Mouse (Mus musculus) limb, embryonic 14.5 days (tissue): ENCODE data around the gene Mmp11. TPM values are rescaled to one million over a fixed set of nuclear protein-coding genes. Genes with fewer than 3 reads are reported as not detected.
"Not testable (repeated sequence)": the region's sequence is repeated elsewhere in the genome, so short reads cannot be mapped to it uniquely, and the experiment has no call there.

Source experiments
- ATAC-seq: fragments of 200-750 bp; cut with Nextera tagmentation; 2 replicates; pipeline ENCODE4 v1.8.0; 2017; ENCODE audit warnings: low read depth, moderate number of reproducible peaks, moderate TSS enrichment; ENCODE audit not compliant: low FRiP score
- DNase-seq: peaks from one replicate; pipeline ENCODE4 v3.0.0-alpha.2; 2015; ENCODE audit warnings: low spot score
- H3K27ac ChIP-seq: fragments of 300-500 bp; sonication (generic); replicated peaks from 2 replicates; pipeline ENCODE4 v1.5.1; 2014; ENCODE audit warnings: low read depth, mild to moderate bottlenecking, low read length, moderate library complexity, mixed read lengths
- H3K27me3 ChIP-seq: fragments of 300-500 bp; sonication (generic); 2 replicates; pipeline ENCODE4 v1.6.1; 2014; ENCODE audit warnings: low read length, mixed read lengths; ENCODE audit not compliant: control insufficient read depth, insufficient read depth
- H3K36me3 ChIP-seq: fragments of 300-500 bp; sonication (generic); 2 replicates; pipeline ENCODE4 v1.6.1; 2014; ENCODE audit warnings: mild to moderate bottlenecking, low read length, moderate library complexity, mixed read lengths; ENCODE audit not compliant: control insufficient read depth, insufficient read depth
- H3K4me1 ChIP-seq: fragments of 300-500 bp; sonication (generic); 2 replicates; pipeline ENCODE4 v1.6.1; 2014; ENCODE audit warnings: antibody characterized with exemption, low read length, mixed read lengths; ENCODE audit not compliant: control insufficient read depth, insufficient read depth
- H3K4me2 ChIP-seq: fragments of 300-500 bp; sonication (generic); replicated peaks from 2 replicates; pipeline ENCODE4 v1.6.1; 2014; ENCODE audit warnings: low read depth, mild to moderate bottlenecking, low read length, moderate library complexity; ENCODE audit not compliant: severe bottlenecking
- H3K4me3 ChIP-seq: fragments of 300-500 bp; sonication (generic); replicated peaks from 2 replicates; pipeline ENCODE4 v1.5.1; 2014; ENCODE audit warnings: low read length
- H3K9ac ChIP-seq: fragments of 300-500 bp; sonication (generic); 2 replicates; pipeline ENCODE4 v1.6.1; 2014; ENCODE audit warnings: mild to moderate bottlenecking, low read depth, low read length, moderate library complexity; ENCODE audit not compliant: severe bottlenecking
- H3K9me3 ChIP-seq: fragments of 300-500 bp; sonication (generic); 2 replicates; pipeline ENCODE4 v1.6.1; 2016; ENCODE audit warnings: low read length; ENCODE audit not compliant: control insufficient read depth
- POLR2A ChIP-seq: fragments of 200-500 bp; IDR thresholded peaks from 2 replicates; pipeline ENCODE4 v1.8.0; 2012; ENCODE audit warnings: inconsistent platforms, mild to moderate bottlenecking, moderate library complexity, borderline replicate concordance; ENCODE audit not compliant: insufficient read depth, insufficient read length; ENCODE audit errors: extremely low read depth
- WGBS: fragments of 180-500 bp; shearing (Covaris S2); extraction: QIAGEN DNeasy Blood & Tissue Kit; methylation state at CpG from one replicate; pipeline ENCODE4 v1.1.7; 2014; 5-methylcytosine and 5-hydroxymethylcytosine counted together
- polyA plus RNA-seq, 2 experiments: library from polyadenylated mRNA; depleted of rRNA in 1 of 2; stranded (reverse) in 1 of 2; unstranded in 1 of 2; fragments of >200 nt; fragmentation: Nextera tagmentation in 1 of 2; extraction: Ambion mirVana in 1 of 2; gene quantifications; 2 replicates each; pipeline versions ENCODE4 v1.2.1 to v1.2.3; 2012 to 2014

Mmp11 gene
- polyA plus RNA-seq, 2 experiments = 213 to 240 TPM

DNA sequence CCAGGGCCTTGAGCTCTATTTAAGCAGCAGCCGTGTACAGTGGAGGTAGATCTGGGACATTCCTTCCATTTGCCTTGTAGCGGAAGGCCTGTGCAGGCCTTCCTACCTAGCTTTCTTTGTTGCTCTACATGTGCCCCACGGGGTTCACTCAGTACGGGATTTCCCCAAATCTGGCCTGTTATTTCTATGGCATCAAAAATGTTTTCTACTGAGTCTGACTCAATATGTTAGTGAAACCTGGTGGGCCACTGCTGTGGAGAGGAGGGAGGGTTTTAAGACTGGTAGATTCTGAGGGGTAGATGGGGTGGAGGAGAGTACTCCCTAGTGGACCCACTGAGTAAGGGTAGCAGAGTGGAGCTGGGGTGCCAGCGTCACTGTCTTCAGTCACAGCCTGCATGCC is 40.6 kb downstream of the Mmp11 start:
- no peak overlapping the region for H3K4me2 ChIP-seq
- H3K36me3 ChIP-seq = peaks cover 45% of the 10 kb centered on the region
- DNase-seq (no peak), ATAC-seq (no peak)
- H3K4me3 ChIP-seq = no peak overlapping the region
- H3K27ac ChIP-seq = no peak overlapping the region
- H3K27me3 ChIP-seq = no peaks in the 10 kb centered on the region
- H3K9me3 ChIP-seq = no peaks in the 10 kb centered on the region
- WGBS = 91% methylated on average over 5 of the region's 5 CpGs
- TF ChIP-seq POLR2A = no peak
- H3K4me1 ChIP-seq = peaks cover 5% of the 10 kb centered on the region; the same call in 1 of the 2 replicates
- no peak overlapping the region for H3K9ac ChIP-seq

DNA sequence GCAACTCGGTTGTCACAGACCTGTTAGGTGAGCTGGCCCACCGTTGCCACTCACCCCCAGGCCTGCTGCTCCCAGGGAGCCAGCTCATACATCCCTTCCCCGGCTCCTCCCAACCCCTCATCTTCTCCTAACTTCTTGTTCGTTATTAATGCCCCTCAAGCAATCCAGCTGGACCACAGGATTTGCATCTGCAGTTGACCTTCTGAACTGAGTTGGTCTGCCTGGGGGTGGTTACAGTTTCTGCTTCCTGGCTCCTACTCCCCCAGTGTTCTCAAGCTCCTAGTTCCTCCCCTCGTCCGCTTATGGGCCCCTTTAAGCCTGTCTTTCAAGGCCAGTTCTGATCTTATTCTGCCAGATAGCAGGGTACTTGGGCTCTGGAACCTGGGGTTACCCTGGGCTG is 41.7 kb downstream of the Mmp11 start:
- 66% methylated on average over 6 of the region's 6 CpGs for WGBS
- H3K36me3 ChIP-seq = peaks cover 40% of the 10 kb centered on the region
- no peak overlapping the region for H3K9ac ChIP-seq
- no peak overlapping the region for H3K4me2 ChIP-seq
- no peak for TF ChIP-seq POLR2A
- no peak for ATAC-seq
- H3K9me3 ChIP-seq = no peaks in the 10 kb centered on the region
- H3K4me3 ChIP-seq = no peak overlapping the region
- no peak overlapping the region for H3K27ac ChIP-seq
- no peaks in the 10 kb centered on the region for H3K27me3 ChIP-seq
- DNase-seq = no peak
- H3K4me1 ChIP-seq = peaks cover 6% of the 10 kb centered on the region

DNA sequence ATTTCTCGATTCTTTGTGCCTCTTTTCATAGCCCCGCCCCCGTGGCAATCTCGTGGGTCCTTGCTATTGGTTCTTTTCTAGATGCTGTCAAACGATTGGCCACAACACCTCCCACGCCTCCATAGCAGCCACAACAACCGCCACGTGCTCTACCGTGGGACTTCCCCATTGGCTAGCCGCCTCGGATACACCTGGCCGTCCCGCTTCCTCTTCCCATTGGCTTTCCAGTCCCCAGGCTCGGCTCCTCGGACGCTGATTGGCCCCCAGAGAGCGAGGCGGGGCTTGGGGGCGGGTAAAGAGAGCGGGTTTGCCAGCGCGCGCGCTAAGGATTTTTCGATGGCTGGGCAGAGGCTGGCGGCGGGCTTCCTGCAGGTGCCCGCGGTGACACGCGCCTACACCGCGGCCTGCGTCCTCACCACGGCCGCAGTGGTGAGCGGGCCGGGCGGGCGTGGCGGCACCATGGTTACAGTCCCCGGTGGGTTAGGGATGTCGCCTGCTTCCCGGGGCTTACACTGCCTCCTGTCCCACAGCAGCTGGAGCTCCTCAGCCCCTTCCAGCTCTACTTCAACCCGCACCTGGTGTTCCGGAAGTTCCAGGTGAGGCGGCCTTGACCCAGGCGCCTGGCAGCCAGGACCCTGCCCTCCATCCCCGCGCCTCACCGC is 43.1 kb downstream of the Mmp11 start, which contains the start of gene Derl3:
Gene Derl3 (plus strand): TSS at position 325 of the 662 bp plus-strand sequence.
- Histone ChIP-seq H3K4me3 (peak within 1 kb of the TSS; percentile 45), H3K9me3 (no peaks in the 10 kb centered on the region), H3K36me3 (peaks cover 37% of the 10 kb centered on the region), H3K27me3 (no peaks in the 10 kb centered on the region), H3K4me2 (peak within 1 kb of the TSS; percentile 92), H3K27ac (no peak within 1 kb of the TSS), H3K4me1 (peaks cover 11% of the 10 kb centered on the region), H3K9ac (peak within 1 kb of the TSS; percentile 52)
- TF ChIP-seq POLR2A = no peak
- WGBS = 2% methylated on average over 42 of the region's 51 CpGs
- ATAC-seq (peak; percentile 99), DNase-seq (peak; percentile 97)

DNA sequence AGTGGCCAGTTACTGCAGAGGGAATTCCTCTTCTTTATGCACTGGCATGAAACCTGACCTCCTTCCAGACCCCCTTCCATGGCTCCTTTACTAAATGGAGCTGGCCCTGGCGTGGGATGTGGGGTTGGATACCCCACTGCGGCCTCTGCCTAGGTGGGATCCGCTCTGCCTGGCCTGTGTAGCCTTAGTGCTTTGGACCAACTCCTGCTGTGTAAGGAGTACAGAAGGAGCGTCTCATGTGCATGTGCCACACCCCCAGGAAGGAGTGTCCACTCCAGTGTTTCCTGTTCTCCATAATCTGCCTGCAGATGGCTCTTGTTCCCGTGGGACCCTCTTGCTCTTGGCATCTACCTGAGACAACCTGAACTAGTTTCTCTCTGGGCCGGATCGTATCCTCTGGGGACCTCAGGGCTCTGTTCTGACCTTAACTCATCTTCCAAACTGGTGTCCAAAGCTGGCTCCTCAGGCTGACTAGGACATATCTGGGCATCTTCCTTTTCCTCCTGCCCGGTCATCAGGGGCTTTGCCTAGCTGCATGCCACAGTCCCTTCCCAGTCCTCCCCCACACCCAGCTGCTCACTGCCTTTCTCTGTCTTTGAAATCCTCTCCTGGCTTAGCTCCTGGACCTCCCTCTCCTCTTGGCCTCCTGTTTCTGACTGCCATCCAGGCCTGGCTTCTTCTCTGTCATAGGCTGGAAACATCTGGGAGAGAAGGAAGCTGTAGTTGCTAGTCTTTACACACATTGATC is 46.7 kb downstream of the Mmp11 start:
- Histone ChIP-seq H3K9ac (no peak overlapping the region), H3K36me3 (peaks cover 5% of the 10 kb centered on the region; the same call in 1 of the 2 replicates), H3K27me3 (no peaks in the 10 kb centered on the region), H3K4me1 (peaks cover 11% of the 10 kb centered on the region), H3K4me3 (no peak overlapping the region), H3K4me2 (no peak overlapping the region), H3K9me3 (no peaks in the 10 kb centered on the region), H3K27ac (no peak overlapping the region)
- TF ChIP-seq POLR2A = no peak
- DNase-seq (no peak), ATAC-seq (no peak)
- WGBS = 40% methylated on average over 8 of the region's 8 CpGs

DNA sequence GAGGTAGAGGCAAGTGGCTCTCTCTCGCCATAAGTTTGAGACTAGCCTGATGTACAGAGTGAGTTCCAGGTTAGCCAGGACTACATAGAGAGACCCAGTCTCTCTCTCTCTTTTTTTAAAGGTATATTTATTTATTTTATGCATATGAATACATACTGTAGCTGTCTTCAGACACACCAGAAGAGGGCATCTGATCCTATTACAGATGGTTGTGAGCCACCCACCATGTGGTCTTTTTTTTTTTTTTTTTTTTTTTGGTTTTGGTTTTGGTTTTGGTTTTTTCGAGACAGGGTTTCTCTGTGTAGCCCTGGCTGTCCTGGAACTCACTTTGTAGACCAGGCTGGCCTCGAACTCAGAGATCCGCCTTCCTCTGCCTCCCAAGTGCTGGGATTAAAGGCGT is 48.8 kb downstream of the Mmp11 start:
- H3K4me2 ChIP-seq, H3K9ac ChIP-seq, H3K36me3 ChIP-seq, ATAC-seq, DNase-seq, H3K27ac ChIP-seq, H3K27me3 ChIP-seq, H3K4me3 ChIP-seq, H3K9me3 ChIP-seq: not testable (repeated sequence)
- 84% methylated on average over 5 of the region's 5 CpGs for WGBS
- H3K4me1 ChIP-seq = peaks cover 12% of the 10 kb centered on the region
